Mouse (Mus musculus) naive thymus-derived CD4-positive, alpha-beta T cell, adult 2 months (primary cell): ENCODE results near the gene Ncoa3.
A peak's percentile ranks its signal among the peaks of the same experiment; 100 is the strongest.

Experiments used
- DNase-seq: peaks from one replicate; pipeline ENCODE4 v3.0.0-alpha.2; 2011; ENCODE audit warnings: low read depth

Gene Ncoa3

DNA sequence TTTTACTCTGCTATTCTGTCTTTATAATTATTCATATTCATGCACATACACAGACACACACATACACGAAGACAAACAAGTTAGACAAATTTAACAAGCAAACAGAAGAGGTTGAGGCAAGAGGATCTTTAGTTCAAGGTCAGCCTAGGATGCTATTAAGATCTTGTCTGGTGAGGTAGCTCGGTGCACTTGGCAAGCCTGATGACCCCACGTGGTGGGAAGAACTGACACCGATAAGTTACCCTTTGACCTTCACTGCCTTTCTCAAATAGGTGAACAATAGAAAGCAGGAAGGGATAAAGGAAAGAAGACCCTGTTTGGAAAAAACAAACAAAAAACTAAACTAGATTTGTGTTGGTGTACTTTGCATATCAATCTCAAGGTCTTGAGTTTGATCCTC, 10.0 kb downstream of the Ncoa3 start:
- DNase-seq, result no peak

DNA sequence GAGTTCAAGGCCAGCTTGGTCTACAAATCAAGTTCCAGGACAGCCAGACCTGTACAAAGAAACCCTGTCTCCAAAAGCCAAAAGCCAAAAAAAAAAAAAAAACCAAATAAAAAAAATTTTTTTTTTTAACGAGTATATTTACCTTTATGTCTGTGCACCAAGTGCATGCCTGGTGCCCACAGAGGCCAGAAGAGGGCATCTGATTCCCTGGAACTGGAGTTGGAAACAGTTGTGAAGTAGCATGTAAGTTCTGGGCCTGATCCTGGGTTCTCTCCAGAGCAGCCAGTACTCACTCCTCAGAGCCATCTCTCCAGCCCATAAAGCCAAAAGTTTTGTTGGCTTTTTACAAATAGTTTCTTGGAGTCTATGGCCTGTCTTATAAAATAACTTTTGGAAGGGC, 10.6 kb downstream of the Ncoa3 start:
- no peak for DNase-seq

- DNase-seq, result no peak
These were observed 14.6 kb downstream of the Ncoa3 start for GRCm38 (mm10) chr2:166007046-166007445.

DNA sequence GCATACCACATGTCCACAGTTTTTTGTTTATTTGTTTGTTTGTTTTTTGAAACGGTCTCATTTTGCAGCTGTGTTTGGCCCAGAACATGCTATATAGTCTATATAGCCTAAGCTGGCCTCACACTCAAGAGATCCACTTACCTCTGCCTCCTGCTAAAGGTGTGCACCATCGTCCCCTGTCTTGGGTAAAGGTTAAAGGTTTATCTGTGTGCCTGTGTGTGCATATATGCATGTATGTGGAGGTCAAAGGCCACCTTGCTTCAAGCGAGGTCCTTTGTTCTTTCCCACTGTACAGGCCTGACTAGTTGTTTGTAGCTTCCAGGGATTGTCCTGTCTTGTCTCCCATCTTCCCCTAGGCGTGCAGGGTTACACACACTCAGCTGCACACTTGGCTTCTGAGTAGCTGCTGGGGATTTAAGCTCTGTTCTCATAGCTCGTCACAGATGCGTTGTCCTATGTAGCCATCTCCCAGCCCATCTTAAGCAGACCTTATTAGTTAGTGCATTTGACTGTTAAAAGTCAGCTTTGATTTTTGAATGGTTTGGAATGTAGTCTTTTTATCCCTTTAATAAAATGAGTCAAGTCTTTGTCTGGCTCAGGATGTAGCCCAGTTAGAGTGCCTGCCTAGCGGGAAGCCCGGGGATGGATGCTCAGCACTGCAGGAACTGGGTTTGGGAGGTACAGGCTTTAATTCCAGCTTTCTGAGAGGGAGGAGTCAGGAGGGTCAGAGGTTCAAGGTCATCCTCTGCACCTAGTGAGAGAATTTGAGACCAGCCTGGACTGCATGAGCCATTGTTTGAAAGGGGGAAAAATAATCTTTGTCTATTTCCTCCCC, 16.3 kb downstream of the Ncoa3 start:
- no peak for DNase-seq

DNA sequence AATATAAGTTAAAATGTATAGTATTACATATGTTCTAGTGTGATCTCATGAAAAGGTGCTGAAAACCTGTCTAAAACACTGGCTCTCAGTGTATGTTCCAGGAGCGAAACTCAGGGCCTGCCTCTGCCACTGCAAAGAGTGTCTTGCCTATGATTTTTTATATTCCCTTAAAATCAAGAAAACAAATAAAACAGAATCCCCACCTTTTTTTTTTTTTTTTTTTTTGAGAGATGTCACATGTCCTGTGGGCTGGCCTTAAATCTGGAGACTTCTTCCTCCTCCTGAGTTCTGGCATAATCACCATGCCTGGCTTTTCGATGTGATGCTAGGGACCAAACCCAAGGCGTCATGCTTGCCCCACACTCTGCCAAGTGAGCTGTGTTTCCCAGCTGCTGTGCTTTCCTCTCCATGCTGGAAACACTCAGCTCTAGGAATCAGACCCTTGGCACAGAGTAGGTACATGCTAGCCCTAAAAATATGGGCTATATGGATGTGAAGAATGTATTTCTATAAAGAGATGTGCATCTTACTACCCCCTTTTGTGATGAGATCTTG, 17.0 kb downstream of the Ncoa3 start:
- no peak for DNase-seq

DNA sequence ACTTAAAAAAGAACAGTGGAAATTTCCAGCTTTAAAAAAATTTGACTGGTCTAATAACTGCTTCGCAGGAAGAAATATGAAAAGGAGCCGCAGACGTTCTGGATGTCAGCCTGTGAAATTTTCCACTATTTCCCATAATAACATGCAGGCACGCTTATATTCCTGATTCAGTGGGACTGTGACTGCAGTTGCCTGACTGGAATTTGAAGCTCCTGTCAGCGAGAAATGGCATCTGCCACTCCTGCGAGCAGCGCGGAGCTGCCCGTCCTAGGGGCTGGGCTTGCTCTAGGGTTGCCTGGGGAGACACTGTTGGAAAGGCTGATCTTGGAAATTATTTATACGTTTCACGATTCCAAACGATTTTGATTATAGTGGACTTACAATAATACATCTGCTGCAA, 17.9 kb downstream of the Ncoa3 start:
- no peak for DNase-seq

DNA sequence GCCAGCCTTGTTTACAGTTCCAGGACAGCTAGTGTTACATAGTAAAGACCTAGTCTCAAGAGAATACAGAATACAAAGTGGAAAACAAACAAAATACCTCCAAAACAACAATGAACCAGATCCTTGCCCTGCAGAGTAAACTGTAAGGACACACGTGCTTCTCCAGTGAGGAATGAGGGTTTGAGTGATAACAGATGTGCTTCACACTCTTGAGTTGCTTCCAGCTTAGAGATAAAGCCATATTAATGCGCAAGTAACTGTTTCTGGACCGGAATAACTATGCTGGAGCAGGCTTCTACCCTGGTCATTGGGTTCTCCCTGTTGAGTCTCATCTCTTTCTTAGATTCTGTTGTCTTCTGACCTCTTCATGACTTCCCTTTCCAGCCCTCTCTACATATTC, 19.0 kb downstream of the Ncoa3 start:
- no peak for DNase-seq

DNA sequence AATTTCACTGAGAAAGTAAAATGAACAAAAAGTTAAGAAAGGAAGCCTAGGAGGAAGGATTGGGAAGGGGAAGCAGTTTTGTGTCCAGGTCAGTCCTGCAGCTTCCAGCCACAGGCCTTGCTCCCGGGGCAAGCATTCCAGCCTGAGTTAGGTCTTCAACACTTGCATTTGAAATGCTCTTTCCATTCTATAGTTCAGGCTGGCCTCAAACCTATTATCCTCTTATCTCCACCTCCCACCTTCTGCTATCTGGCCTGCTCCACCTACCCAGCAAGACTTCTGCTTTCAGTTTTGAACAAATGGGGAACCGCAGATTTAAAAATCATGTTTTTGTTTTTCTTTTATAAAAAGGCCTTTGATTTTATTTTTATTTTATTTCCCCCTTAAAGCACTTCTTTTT, 19.7 kb downstream of the Ncoa3 start:
- no peak for DNase-seq

DNA sequence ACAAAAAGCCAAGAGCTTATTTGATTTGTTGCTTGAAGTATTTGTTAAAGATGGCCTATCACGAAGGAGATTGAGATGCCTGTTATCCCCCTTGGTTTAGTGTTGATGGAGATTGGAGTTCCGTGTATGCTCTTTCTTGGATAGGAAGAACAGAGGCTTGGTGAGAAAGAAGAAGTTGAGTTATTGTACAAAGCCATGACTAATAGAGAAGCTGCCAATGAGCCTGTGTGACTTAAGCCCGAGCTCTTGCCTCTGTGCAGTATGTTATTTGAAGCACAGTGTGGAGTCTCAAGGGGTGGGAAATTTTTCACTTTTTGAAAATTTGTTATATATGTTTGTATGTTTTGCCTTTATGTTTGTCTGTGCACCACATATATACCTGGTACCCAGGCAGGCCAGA, 26.3 kb downstream of the Ncoa3 start:
- DNase-seq, result no peak

- DNase-seq, result no peak
These were observed 27.6 kb downstream of the Ncoa3 start for GRCm38 (mm10) chr2:166020026-166020425.

GRCm38 (mm10) chr2:166021073-166021610, 28.7 kb downstream of the Ncoa3 start:
- DNase-seq, result no peak

DNA sequence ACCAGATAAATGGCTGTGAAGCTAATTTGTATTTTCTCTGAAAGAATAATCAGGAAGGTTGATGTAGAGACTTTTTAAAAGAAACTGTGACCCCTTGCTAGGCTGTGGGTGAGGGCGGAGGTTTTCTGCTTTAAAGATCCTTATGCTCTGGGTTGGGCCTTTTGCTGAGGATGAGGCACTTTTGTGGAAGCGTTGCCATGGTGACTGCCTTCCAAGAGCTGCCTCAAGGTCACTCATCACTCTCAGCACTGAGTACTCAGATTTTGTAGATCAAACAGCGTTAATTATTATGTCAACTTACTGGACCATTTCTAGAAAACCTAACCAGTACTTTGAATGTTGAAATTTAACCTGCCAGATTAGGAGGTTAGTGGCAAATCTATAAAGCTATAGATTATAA, 29.2 kb downstream of the Ncoa3 start:
- no peak for DNase-seq

GRCm38 (mm10) chr2:166022327-166022726, 29.9 kb downstream of the Ncoa3 start:
- DNase-seq, result peak; percentile 71

DNA sequence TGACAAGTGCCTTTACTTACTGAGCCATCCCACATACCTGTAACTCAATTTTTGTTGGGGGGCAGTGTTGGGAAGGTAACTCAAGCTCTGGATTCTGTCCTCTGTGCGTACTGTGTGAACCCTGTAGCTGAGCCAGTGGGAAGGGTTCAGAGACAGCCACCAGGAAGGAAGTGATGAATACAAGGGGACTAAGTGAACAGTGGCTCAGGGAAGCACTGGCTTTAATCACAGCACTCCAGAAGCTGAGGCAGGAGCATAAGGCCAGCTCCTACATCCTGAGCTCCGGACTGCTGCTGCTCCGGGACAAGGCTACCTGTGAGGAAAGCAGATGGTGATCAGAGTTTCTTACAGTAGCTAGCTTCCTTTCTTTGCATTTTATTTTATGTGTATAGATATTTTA, 31.6 kb downstream of the Ncoa3 start:
- DNase-seq, result no peak

DNA sequence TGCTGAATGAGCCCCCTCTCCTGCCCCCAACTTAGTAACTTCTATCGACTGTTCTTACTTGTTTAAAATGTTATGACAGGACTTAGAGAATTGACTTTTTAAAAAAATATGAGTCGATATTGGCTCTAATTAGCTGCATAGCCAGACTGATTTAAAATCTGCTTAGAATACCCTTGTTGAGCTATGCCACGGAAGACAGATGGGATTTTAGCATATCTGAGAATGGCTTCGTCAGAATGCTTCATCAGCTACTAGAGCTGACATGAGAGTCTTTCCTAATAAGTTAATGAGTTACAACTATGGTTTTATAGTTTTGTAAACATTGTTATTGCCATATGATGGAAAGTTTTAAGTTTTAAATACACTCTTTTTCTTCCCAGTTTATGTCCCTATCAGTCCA, 32.2 kb downstream of the Ncoa3 start:
- no peak for DNase-seq

DNA sequence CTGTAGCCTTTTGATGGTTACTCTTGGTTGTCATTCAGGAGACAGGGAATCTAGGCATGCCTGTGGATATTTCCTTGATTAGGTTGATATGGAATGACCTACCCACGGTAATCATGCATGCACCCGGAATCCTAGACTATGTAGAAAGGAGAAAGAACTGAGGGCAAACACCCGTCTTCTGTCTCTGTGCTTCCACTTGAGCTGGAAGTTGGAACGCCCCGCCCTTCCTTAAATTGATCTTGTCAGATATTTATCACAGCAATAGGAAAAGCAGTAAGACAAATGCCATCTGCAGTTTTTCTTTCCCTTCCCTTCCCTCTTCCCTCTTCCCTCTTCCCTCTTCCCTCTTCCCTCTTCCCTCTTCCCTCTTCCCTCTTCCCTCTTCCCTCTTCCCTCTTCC, 33.5 kb downstream of the Ncoa3 start:
- DNase-seq, result no peak

DNA sequence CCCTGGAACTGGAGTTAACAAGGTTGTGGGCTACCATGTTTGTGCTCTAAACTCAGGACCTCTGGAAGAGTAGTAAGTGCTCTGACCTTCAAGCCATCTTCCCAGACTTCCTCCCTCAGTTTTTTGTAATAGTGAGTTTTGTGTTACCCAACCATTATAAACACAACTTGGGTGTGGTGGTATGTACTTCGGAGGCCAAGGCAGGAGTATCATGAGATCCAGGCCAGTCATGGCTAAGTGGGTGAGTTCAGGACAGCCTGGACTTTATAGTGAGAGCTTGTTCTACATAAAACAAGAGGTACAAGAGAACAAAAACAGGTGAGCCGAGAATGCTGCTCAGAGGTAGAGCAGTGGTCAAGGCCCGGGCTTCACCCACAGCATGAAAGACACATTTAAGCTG, 35.4 kb downstream of the Ncoa3 start:
- no peak for DNase-seq

- no peak for DNase-seq
These were observed 36.8 kb downstream of the Ncoa3 start for GRCm38 (mm10) chr2:166029232-166029631.

DNA sequence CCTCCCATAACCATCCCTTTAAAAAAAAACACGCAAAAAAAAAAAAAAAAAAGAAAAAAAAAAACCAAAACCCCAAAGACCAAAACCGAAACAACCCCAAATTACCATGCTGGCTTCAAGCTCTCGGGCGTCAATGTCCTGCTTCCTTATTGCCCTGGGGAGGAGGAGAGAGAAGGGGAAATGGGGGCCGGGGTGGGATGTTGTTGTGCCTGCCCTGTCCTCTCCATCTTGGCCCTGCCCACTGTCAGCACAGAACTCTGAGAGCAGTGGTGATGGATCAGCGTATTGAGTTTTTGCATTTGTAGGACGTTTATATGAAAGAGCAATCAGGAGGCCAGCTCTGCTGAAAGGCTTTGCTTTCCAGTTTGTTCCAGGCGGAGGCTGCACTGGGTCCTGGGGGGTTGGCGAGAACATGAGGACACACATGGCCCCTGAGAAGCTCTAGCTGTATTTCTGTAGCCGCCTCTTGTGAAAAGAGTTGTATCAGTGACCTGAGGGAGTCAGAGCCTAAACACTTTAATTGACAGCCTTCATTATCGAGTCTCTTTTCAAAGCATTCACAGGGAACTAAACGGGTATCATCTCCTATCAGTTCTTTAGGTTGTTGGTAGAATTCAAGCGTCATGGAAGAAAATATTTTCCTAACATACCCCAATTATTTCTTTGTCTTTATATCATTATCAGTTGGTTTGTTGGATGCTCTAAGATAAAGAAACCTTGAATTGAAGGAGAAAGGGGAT, 38.0 kb downstream of the Ncoa3 start:
- peak; percentile 47 for DNase-seq

GRCm38 (mm10) chr2:166031120-166031929, 38.9 kb downstream of the Ncoa3 start:
- DNase-seq, result peak; percentile 65

DNA sequence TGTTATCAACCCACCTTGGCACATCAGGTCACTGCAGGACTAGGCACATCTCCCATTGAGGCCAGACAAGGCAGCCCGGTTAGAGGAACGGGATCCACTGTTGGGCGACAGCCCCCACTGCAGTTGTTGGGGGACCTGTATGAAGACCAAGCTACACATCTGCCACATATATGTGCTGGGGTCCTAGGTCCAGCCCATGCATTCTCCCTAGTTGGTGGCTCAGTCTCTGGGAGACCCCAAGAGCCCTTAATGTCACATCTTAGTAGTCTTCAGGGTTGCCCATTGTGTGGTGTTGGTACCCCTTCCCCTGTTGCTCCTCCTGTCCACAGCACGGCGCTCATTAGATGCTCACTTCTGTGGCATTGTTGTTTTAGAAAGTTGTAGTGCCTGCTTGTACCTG, 40.2 kb downstream of the Ncoa3 start:
- no peak for DNase-seq

- DNase-seq, result no peak
These were observed 42.6 kb downstream of the Ncoa3 start for GRCm38 (mm10) chr2:166034967-166035490.
